Mouse (Mus musculus) hindbrain, embryonic 13.5 days (tissue): Measurements from ENCODE around the gene Ncam2. TPM values are rescaled to one million over a fixed set of nuclear protein-coding genes. Genes with fewer than 3 reads are reported as not detected.

Experiments used
- ATAC-seq: fragments of 200-750 bp; cut with Nextera tagmentation; 2 replicates; pipeline ENCODE4 v1.8.0; 2017; ENCODE audit warnings: moderate TSS enrichment; ENCODE audit not compliant: low FRiP score
- H3K27ac ChIP-seq: fragments of 300-500 bp; sonication (generic); 2 replicates; pipeline ENCODE4 v1.5.1; 2015; ENCODE audit warnings: inconsistent platforms, mild to moderate bottlenecking, moderate library complexity
- H3K27me3 ChIP-seq: fragments of 300-500 bp; sonication (generic); 2 replicates; pipeline ENCODE4 v1.6.1; 2015; ENCODE audit warnings: mild to moderate bottlenecking, inconsistent platforms
- H3K36me3 ChIP-seq: fragments of 300-500 bp; sonication (generic); 2 replicates; pipeline ENCODE4 v1.6.1; 2015; ENCODE audit warnings: mild to moderate bottlenecking, inconsistent platforms
- H3K4me1 ChIP-seq: fragments of 300-500 bp; sonication (generic); replicated peaks from 2 replicates; pipeline ENCODE4 v1.6.1; 2015; ENCODE audit warnings: inconsistent platforms
- H3K4me2 ChIP-seq: fragments of 300-500 bp; sonication (generic); 2 replicates; pipeline ENCODE4 v1.6.1; 2015; ENCODE audit warnings: inconsistent platforms, mild to moderate bottlenecking, moderate library complexity
- H3K4me3 ChIP-seq: fragments of 300-500 bp; sonication (generic); 2 replicates; pipeline ENCODE4 v1.5.1; 2015; ENCODE audit warnings: mild to moderate bottlenecking, inconsistent platforms
- H3K9ac ChIP-seq: fragments of 300-500 bp; sonication (generic); 2 replicates; pipeline ENCODE4 v1.6.1; 2015; ENCODE audit warnings: mild to moderate bottlenecking, inconsistent platforms
- H3K9me3 ChIP-seq: fragments of 300-500 bp; sonication (generic); 2 replicates; pipeline ENCODE4 v1.6.1; 2016; ENCODE audit warnings: inconsistent platforms
- WGBS: fragments of 180-500 bp; shearing (Covaris S2); methylation state at CpG from one replicate; pipeline ENCODE4 v1.1.7; 2015; 5-methylcytosine and 5-hydroxymethylcytosine counted together
- polyA plus RNA-seq: library from polyadenylated mRNA; unstranded; fragments of >200 nt; fragmentation: Nextera tagmentation; extraction: Ambion mirVana; gene quantifications from 2 replicates; pipeline ENCODE4 v1.2.1, GENCODE M21; 2015

Ncam2 gene
- polyA plus RNA-seq = 16.8 and 17.3 TPM in 2 replicates

DNA sequence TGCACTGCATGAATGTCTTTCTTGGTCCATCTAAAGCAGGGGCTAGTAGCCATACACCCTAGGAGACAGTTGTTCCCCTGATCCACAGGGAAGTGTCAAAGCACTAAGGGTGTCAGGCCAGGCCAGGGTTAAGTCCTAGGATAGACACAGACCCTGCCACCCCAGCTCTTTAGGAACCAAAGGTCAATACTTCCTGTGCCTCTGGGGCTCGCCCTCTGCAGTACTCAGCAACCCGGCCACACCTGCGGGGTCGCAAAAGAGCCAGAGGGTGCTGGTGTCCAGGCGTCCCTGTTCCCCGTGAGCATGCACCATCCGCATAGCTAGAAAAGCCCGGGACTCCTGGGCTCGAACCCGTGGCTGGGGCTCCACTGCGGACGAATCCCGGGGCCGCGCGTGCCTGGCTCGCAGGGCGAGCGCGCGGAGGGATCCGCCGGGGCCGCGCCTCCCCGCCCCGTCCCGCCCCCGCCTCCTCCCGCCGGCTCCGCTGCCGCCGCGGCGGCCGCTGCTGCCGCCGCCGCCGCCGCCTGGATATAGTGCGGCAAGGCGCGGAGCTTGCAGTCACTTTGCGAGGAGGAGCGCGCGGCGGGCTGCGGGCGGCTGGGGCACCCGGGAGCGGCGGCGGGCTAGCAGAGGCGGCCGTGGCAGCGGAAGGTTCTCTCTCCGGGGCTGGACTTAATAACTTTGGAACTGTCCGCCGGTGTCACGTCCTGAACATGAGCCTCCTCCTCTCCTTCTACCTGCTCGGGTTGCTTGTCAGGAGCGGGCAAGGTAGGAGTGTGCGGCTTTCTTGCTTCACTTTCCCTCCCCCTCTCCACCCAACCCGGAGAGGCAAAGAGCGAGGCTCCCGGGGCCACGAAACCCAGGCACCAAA lies at the start of gene Ncam2:
TSS of gene Ncam2 (plus strand) at position 497 of the 871 bp plus-strand sequence.
- Histone ChIP-seq H3K9ac (peak within 1 kb of the TSS; percentile 77), H3K4me2 (peak within 1 kb of the TSS; percentile 65), H3K27ac (peak within 1 kb of the TSS; percentile 89), H3K4me1 (peaks cover 22% of the 10 kb centered on the region), H3K27me3 (no peaks in the 10 kb centered on the region), H3K9me3 (no peaks in the 10 kb centered on the region), H3K4me3 (peak within 1 kb of the TSS; percentile 65), H3K36me3 (no peaks in the 10 kb centered on the region)
- under 1% methylated on average over 49 of the region's 70 CpGs for WGBS
- ATAC-seq = peak; percentile 84

DNA sequence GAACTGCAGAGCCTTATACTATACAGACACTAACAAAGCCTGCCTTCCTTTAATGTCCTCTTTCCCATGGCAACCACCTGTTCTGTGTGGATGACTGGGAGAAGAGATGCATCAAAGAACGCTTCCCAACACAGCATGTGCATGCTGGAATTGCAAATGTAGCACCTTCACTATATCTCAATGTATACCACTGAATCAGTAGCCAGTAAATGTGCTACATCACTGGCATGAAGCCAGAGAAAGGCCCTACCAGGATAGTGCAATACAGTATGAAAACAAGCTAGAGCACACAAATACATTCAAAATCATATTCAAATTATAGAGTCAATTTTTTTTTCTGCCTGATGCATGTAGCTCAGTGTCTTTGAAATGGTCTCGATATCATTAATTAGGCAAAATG lies 29.7 kb upstream of the Ncam2 start:
- no peak overlapping the region for H3K4me3 ChIP-seq
- H3K9me3 ChIP-seq = no peaks in the 10 kb centered on the region
- ATAC-seq = no peak
- no peak overlapping the region for H3K4me2 ChIP-seq
- no peaks in the 10 kb centered on the region for H3K4me1 ChIP-seq
- H3K27ac ChIP-seq = no peak overlapping the region
- WGBS = 74% methylated on average over 2 of the region's 2 CpGs
- no peak overlapping the region for H3K9ac ChIP-seq
- H3K27me3 ChIP-seq = no peaks in the 10 kb centered on the region
- no peaks in the 10 kb centered on the region for H3K36me3 ChIP-seq

DNA sequence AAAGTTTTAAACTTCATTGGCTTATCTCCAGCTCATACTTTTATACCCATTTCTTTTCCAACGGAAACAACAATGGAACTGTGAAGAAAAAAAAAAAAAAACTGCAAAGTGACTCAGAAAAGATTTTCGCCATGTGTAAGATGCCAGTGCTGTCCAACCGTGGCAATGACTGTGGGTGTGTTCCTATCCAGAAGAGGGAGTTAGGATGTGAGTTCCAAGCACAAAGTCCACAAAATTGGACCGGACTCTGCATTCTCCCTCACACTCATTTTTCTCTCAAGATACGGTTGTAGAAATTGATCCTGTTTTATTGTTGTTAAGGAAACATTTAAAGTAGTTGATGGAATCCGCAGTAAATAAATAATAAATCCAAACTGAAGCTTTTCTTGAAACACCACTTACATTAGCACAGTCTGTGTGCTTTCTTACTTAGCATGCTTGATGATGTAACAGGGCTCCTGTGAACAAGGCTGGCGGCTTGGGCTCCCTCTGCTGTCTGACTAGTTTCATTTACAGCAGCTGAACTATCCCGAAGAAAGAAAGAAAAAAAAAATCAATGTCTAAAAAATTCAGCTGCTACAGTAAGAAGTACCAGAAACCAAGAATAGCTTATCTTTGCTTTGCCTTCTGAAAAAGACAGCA lies 25.1 kb upstream of the Ncam2 start:
- Histone ChIP-seq H3K4me3 (no peak overlapping the region), H3K4me2 (no peak overlapping the region), H3K9me3 (no peaks in the 10 kb centered on the region), H3K27me3 (no peaks in the 10 kb centered on the region), H3K36me3 (no peaks in the 10 kb centered on the region), H3K4me1 (no peaks in the 10 kb centered on the region), H3K9ac (no peak overlapping the region), H3K27ac (no peak overlapping the region)
- peak; percentile 81; the same call in 1 of the 2 replicates for ATAC-seq
- 54% methylated on average over 8 of the region's 8 CpGs for WGBS

DNA sequence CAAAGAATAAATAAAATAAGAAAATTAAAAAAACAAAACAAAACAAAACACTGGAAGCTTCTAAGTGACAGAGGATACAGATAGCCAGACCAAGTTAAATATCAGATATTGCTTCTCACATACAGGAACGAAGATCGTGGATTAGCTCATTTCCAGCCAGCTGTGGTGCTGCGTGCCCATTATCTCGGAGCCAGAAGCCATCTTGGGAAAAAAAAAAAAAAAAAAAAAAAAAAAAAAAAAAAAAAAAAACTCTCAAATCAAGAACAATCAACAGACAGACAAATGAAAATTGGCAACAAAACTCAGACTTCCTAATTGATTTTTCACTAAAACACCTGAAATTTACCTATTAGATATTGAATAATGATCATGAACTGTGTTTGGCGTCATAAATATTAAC lies 20.7 kb upstream of the Ncam2 start:
- WGBS = 97% methylated on average over 5 of the region's 5 CpGs
- ATAC-seq = no peak
- Histone ChIP-seq H3K9me3 (no peaks in the 10 kb centered on the region), H3K9ac (no peak overlapping the region), H3K27ac (no peak overlapping the region), H3K27me3 (no peaks in the 10 kb centered on the region), H3K4me2 (no peak overlapping the region), H3K4me1 (no peaks in the 10 kb centered on the region), H3K4me3 (no peak overlapping the region), H3K36me3 (no peaks in the 10 kb centered on the region)

GRCm38 (mm10) chr16:81187579-81188179 lies 12.8 kb upstream of the Ncam2 start:
- ATAC-seq = no peak
- Histone ChIP-seq H3K4me3 (no peak overlapping the region), H3K27ac (no peak overlapping the region), H3K4me2 (no peak overlapping the region), H3K27me3 (no peaks in the 10 kb centered on the region), H3K9ac (no peak overlapping the region), H3K36me3 (no peaks in the 10 kb centered on the region), H3K9me3 (no peaks in the 10 kb centered on the region), H3K4me1 (no peaks in the 10 kb centered on the region)
- 77% methylated on average over 16 of the region's 16 CpGs for WGBS

DNA sequence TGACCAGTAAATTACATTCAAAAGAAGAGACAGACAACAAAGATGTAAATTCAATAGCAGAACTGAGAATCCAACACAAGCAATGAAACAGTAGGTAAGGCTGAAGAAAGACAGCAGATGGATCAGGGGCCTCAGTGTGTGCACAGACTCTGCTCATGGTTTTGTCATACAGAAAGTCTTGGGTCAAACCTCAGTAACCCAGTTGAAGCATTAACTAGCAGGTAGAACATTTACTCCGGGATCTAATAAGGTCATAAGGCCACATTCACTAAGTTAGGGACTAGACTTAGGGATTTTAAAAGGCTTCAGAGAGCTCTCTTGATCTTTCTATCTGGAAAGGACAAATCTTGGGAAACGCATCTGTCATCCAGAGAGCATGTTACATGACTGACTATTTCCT lies 8.9 kb upstream of the Ncam2 start:
- no peak for ATAC-seq
- Histone ChIP-seq H3K9me3 (no peaks in the 10 kb centered on the region), H3K27me3 (no peaks in the 10 kb centered on the region), H3K4me3 (no peak overlapping the region), H3K4me1 (no peaks in the 10 kb centered on the region), H3K9ac (no peak overlapping the region), H3K36me3 (no peaks in the 10 kb centered on the region), H3K4me2 (no peak overlapping the region), H3K27ac (no peak overlapping the region)
- WGBS = 92% methylated on average over 2 of the region's 2 CpGs

DNA sequence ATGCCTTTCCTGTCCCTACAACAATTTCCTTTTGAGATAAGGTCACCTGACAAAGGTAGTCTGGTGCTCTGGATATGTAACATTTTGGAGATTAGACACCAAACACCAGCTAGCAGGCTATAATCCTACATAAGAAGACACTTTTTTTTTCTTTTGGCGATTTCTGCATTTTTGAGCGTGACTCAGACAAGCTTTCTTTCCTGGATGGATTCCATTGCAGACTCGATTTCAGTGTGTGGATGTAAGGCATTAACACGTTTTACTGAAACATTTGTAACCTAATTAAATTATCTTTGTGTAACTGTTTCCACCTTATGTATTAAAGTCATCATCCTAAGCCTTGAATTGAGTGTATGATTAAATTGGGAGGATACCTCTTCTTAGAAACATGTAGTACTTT lies 7.9 kb upstream of the Ncam2 start:
- WGBS = 87% methylated on average over 4 of the region's 4 CpGs
- no peaks in the 10 kb centered on the region for H3K27me3 ChIP-seq
- no peak overlapping the region for H3K27ac ChIP-seq
- H3K36me3 ChIP-seq = no peaks in the 10 kb centered on the region
- no peak overlapping the region for H3K4me2 ChIP-seq
- H3K9me3 ChIP-seq = no peaks in the 10 kb centered on the region
- H3K4me3 ChIP-seq = no peak overlapping the region
- H3K9ac ChIP-seq = no peak overlapping the region
- ATAC-seq = no peak
- H3K4me1 ChIP-seq = no peaks in the 10 kb centered on the region

DNA sequence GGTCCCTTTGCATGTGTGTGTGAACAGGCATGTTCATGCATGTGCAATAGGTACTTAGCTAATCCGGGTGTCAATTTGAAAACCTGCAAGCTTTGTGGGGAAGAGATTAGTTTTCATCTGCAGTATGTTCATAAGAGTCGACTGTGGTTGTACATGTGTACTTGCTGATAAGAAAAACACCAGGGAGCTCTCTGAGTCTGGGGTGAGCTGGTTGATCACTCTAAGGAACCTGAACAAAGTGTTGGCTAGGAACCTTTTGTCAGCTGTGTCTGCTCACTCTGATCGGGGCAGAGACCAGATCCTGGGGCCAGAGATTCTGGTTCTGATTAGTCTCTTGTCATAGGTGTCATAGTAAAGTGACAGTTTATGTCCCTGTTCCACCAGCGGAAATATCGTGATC lies 1.0 kb upstream of the Ncam2 start:
- Histone ChIP-seq H3K27me3 (no peaks in the 10 kb centered on the region), H3K36me3 (no peaks in the 10 kb centered on the region), H3K9me3 (no peaks in the 10 kb centered on the region), H3K4me1 (peaks cover 18% of the 10 kb centered on the region), H3K4me2 (no peak overlapping the region), H3K9ac (no peak overlapping the region), H3K27ac (no peak overlapping the region), H3K4me3 (no peak overlapping the region)
- ATAC-seq = no peak
- WGBS = 84% methylated on average over 5 of the region's 5 CpGs

GRCm38 (mm10) chr16:81201471-81201870 lies 974 bp downstream of the Ncam2 start:
- peak overlapping the region; percentile 65 for H3K4me3 ChIP-seq
- H3K4me2 ChIP-seq = peak overlapping the region; percentile 65
- WGBS = 28% methylated on average over 5 of the region's 5 CpGs
- peak overlapping the region; percentile 77 for H3K9ac ChIP-seq
- H3K27me3 ChIP-seq = no peaks in the 10 kb centered on the region
- no peaks in the 10 kb centered on the region for H3K36me3 ChIP-seq
- peak overlapping the region; percentile 89 for H3K27ac ChIP-seq
- ATAC-seq = no peak
- H3K4me1 ChIP-seq = peaks cover 22% of the 10 kb centered on the region
- no peaks in the 10 kb centered on the region for H3K9me3 ChIP-seq

GRCm38 (mm10) chr16:81201992-81202391 lies 1.5 kb downstream of the Ncam2 start:
- 0 out of 2 replicates have a peak, but pooled peaks have one; percentile 23 for ATAC-seq
- WGBS = 8% methylated on average over 4 of the region's 4 CpGs
- H3K4me3 ChIP-seq = peak overlapping the region; percentile 65

DNA sequence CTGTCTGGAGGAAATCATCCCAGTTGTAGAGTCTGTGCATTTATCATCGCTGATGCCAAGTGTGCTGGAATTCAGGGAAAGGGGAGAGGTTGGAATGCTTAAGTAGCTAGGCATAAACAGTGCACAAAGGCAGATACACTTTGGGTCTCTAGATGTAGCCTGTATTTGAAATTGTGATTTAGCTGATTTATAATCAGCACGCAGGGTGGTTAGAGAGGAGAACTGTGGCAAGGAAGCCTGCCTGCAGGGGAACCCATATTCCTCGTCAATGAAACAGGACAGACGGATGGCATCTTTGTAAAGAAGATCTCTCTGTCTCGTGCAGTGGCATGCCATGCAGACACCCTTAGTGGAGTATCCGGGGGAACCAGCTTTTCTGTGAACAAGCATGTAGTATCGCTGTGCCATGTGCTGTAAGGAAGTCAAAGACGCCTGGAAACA lies 2.2 kb downstream of the Ncam2 start:
- H3K27ac ChIP-seq = peak overlapping the region; percentile 86
- no peaks in the 10 kb centered on the region for H3K27me3 ChIP-seq
- 43% methylated on average over 8 of the region's 8 CpGs for WGBS
- H3K9ac ChIP-seq = peak overlapping the region; percentile 72
- H3K4me2 ChIP-seq = peak overlapping the region; percentile 65
- ATAC-seq = 0 out of 2 replicates have a peak, but pooled peaks have one; percentile 22
- H3K36me3 ChIP-seq = no peaks in the 10 kb centered on the region
- peak overlapping the region; percentile 65 for H3K4me3 ChIP-seq
- H3K9me3 ChIP-seq = no peaks in the 10 kb centered on the region
- peaks cover 22% of the 10 kb centered on the region for H3K4me1 ChIP-seq

More at GRCm38 (mm10) chr16:81201992-81202391, 1.5 kb downstream of the Ncam2 start:
- Histone ChIP-seq H3K9me3 (no peaks in the 10 kb centered on the region), H3K4me1 (peaks cover 22% of the 10 kb centered on the region), H3K36me3 (no peaks in the 10 kb centered on the region), H3K9ac (peak overlapping the region; percentile 72), H3K4me2 (peak overlapping the region; percentile 65), H3K27me3 (no peaks in the 10 kb centered on the region), H3K27ac (peak overlapping the region; percentile 86)

GRCm38 (mm10) chr16:81204405-81205034 lies 4.0 kb downstream of the Ncam2 start:
- no peaks in the 10 kb centered on the region for H3K9me3 ChIP-seq
- WGBS = 58% methylated on average over 12 of the region's 12 CpGs
- no peaks in the 10 kb centered on the region for H3K27me3 ChIP-seq
- peak overlapping the region; percentile 60 for H3K27ac ChIP-seq
- peak overlapping the region; percentile 65 for H3K4me2 ChIP-seq
- H3K4me1 ChIP-seq = peaks cover 22% of the 10 kb centered on the region
- no peak for ATAC-seq
- 0 out of 2 replicates have a peak overlapping the region, but pooled peaks have one; percentile 1 for H3K9ac ChIP-seq
- peak overlapping the region; percentile 65 for H3K4me3 ChIP-seq
- no peaks in the 10 kb centered on the region for H3K36me3 ChIP-seq
